Mouse (Mus musculus) liver, postnatal 0 days (tissue): ENCODE data around the gene Spint1.
A peak's percentile ranks its signal among the peaks of the same experiment; 100 is the strongest.

Experiments
- CTCF ChIP-seq: sonication (generic); IDR thresholded peaks from 2 replicates; pipeline ENCODE4 v1.5.1; 2016; ENCODE audit warnings: antibody characterized with exemption, low read depth
- EP300 ChIP-seq: IDR thresholded peaks from 2 replicates; pipeline ENCODE4 v1.6.1; 2016; ENCODE audit warnings: antibody characterized with exemption, low read depth, mild to moderate bottlenecking

DNA sequence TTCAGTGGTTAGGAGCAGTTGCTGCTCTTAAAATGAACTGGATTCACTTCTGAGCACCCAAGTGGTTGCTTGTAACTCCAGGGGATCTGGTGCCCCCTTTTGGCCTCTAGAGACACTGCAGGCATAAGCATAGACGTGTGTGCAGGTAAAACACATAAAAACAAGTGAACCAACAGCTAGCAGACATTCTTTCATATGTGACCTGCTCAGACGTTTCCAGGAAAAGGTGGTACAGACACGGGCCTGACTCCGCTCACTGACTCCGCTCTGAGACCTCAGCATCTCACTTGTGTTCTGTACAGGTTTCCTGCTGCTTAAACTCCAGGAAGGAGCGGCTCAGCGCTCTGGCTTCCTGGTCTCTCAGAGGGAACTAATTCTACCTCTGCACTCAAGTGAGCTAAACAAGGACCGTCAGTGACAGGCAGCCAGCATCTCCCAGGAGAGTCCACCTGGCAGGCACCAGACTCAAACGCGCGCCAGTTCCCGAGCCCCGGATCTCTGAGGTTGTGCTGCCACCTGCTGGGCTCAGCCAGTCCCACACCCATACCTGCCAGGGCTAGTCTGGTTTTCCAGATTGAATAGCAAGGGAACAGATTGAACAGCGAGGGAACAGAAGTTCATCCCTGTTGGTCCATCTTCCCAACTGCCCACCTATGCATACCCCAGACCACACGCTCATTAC lies 48.0 kb upstream of the Spint1 start:
- TF ChIP-seq CTCF (peak; percentile 95), EP300 (no peak)
